Mouse (Mus musculus): ENCODE measurements around the gene Plekhm2.

GRCm38 (mm10) chr4:141651944-141652343 is 12.8 kb downstream of the Plekhm2 start:
- TF ChIP-seq CTCF (IDR thresholded peaks at IDR 0.05; ENCODE audit: extremely low read depth, insufficient read depth, low read length): no peak
- no peak for TF ChIP-seq POLR2A (IDR thresholded peaks at IDR 0.05; ENCODE audit: extremely low read depth, insufficient read depth, low read length)
